In the genomic region with DNA sequence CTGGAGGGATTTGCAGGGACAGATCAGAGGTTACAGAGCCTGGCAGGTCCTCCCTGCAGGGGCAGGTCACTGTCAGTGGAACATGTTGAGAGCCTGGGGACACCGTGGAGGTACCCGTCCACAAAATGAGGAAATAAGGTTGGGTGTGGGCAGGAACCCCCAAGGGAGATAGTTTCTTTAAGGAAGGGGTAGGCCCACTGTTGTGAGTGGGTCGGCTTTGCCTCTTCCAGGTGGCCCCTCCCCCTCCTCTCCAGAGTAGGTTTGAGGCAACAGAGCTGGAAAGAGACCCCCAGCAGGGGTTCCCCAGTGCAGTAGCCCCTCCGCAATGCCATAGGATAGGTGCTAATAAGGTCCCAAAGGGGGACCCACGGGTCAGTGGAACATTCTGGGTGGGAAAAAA, we compare ENCODE assay signal across 17 mouse cellular contexts.
A peak's percentile ranks its signal among the peaks of the same experiment; 100 is the strongest.
DNase-seq lines count a peak whose midpoint lies in the region; ATAC-seq and TF ChIP-seq lines count a peak whose summit lies in the region.
"Had no signal": no experiment of that assay in that cellular context is flagged by ENCODE, and none has a peak within 500 bp of the region (broad histone marks: within the 10 kb centered on the region; RNA-seq: fewer than 3 reads in every experiment).

No protein-coding gene starts in this region.

- TF ChIP-seq CTCF in midbrain, postnatal 0 days (IDR thresholded peaks at IDR 0.05): no peak

- peaks cover 100% of the 10 kb centered on the region for H3K4me1 ChIP-seq in midbrain, embryonic 10.5 days
- peaks cover 44% of the 10 kb centered on the region for H3K4me1 ChIP-seq in midbrain, postnatal 0 days (ENCODE audit: insufficient read depth, low read length)
- H3K4me1 ChIP-seq in liver, embryonic 12.5 days: peaks cover 100% of the 10 kb centered on the region

- no peak overlapping the region for H3K9ac ChIP-seq in midbrain, postnatal 0 days (replicated peaks; ENCODE audit: low read length, poor library complexity, severe bottlenecking)
- H3K9ac ChIP-seq in liver, embryonic 12.5 days: 0 out of 2 replicates have a peak overlapping the region, but pooled peaks have one; percentile 24
- H3K9ac ChIP-seq: embryonic facial prominence, embryonic 13.5 days; kidney, embryonic 15.5 days; lung, embryonic 14.5 days had no signal

- no peak overlapping the region for H3K4me2 ChIP-seq in midbrain, postnatal 0 days (ENCODE audit: low read depth, low read length, poor library complexity, severe bottlenecking)
- H3K4me2 ChIP-seq in liver, embryonic 12.5 days: peak overlapping the region; percentile 1; the same call in 1 of the 2 replicates
- H3K4me2 ChIP-seq: embryonic facial prominence, embryonic 13.5 days; heart, embryonic 11.5 days; kidney, embryonic 15.5 days; lung, embryonic 14.5 days had no signal

- WGBS in midbrain, embryonic 10.5 days: 65% methylated on average over 5 of the region's 5 CpGs
- 48% methylated on average over 5 of the region's 5 CpGs for WGBS in midbrain, postnatal 0 days
- 31% methylated on average over 5 of the region's 5 CpGs for WGBS in liver, embryonic 12.5 days (ENCODE audit: insufficient replicate concordance)

- no peak overlapping the region for H3K4me3 ChIP-seq in midbrain, embryonic 10.5 days
- no peak overlapping the region for H3K4me3 ChIP-seq in midbrain, postnatal 0 days (ENCODE audit: low read depth, low read length)
- H3K4me3 ChIP-seq in liver, embryonic 12.5 days: no peak overlapping the region
- H3K4me3 ChIP-seq: embryonic facial prominence, embryonic 13.5 days; kidney, embryonic 15.5 days; layer of hippocampus, adult 2 months had no signal

- ATAC-seq in midbrain, postnatal 0 days (ENCODE audit: low FRiP score): no peak
- no peak for ATAC-seq in liver, embryonic 12.5 days
- no peak for ATAC-seq in frontal cortex, adult (ENCODE audit: low TSS enrichment)

- peak; percentile 67 for DNase-seq in cerebellum, adult 9-11 months
- no peak for DNase-seq in cerebellum, postnatal 4 days (ENCODE audit: low spot score in 2 of 2)
- no peak for DNase-seq in midbrain, embryonic 10.5 days (ENCODE audit: low spot score)
- DNase-seq in midbrain, postnatal 0 days (ENCODE audit: low spot score): no peak
- DNase-seq in splenic B cell, adult 2 months (ENCODE audit: low read depth, low spot score): peak; percentile 68
- DNase-seq in kidney, adult 18-20 months: no peak
- DNase-seq: adrenal gland, postnatal 10 days; cerebellum, postnatal 25 days; lung, embryonic 14.5 days; right cerebral cortex, postnatal 25 days; thymus, postnatal 14 days had no signal

- H3K9me3 ChIP-seq in midbrain, embryonic 10.5 days (replicated peaks): no peaks in the 10 kb centered on the region
- no peaks in the 10 kb centered on the region for H3K9me3 ChIP-seq in midbrain, postnatal 0 days (ENCODE audit: low read length)
- no peaks in the 10 kb centered on the region for H3K9me3 ChIP-seq in liver, embryonic 12.5 days (replicated peaks)
- H3K9me3 ChIP-seq: embryonic facial prominence, embryonic 13.5 days; kidney, embryonic 15.5 days had no signal

- peaks cover 71% of the 10 kb centered on the region for H3K27me3 ChIP-seq in midbrain, embryonic 10.5 days (ENCODE audit: low read depth, poor library complexity, severe bottlenecking)
- H3K27me3 ChIP-seq in midbrain, postnatal 0 days (ENCODE audit: insufficient read depth, low read length): no peaks in the 10 kb centered on the region
- H3K27me3 ChIP-seq in liver, embryonic 12.5 days (replicated peaks): no peaks in the 10 kb centered on the region
- H3K27me3 ChIP-seq in splenic B cell, adult 2 months (ENCODE audit: control insufficient read depth, insufficient read depth, low read length, poor library complexity, severe bottlenecking): no peaks in the 10 kb centered on the region
- H3K27me3 ChIP-seq: embryonic facial prominence, embryonic 13.5 days; kidney, embryonic 15.5 days had no signal

- H3K27ac ChIP-seq in midbrain, embryonic 10.5 days (replicated peaks): peak overlapping the region; percentile 84; the same call in 1 of the 2 replicates
- H3K27ac ChIP-seq in midbrain, postnatal 0 days (ENCODE audit: low read depth, low read length): no peak overlapping the region
- H3K27ac ChIP-seq in liver, embryonic 12.5 days: 0 out of 2 replicates have a peak overlapping the region, but pooled peaks have one; percentile 100
- H3K27ac ChIP-seq: embryonic facial prominence, embryonic 13.5 days; kidney, embryonic 15.5 days; layer of hippocampus, adult 2 months had no signal

- H3K36me3 ChIP-seq in midbrain, embryonic 10.5 days: no peaks in the 10 kb centered on the region
- H3K36me3 ChIP-seq in midbrain, postnatal 0 days (ENCODE audit: insufficient read depth, low read length): no peaks in the 10 kb centered on the region
- peaks cover 29% of the 10 kb centered on the region for H3K36me3 ChIP-seq in liver, embryonic 12.5 days
- no peaks in the 10 kb centered on the region for H3K36me3 ChIP-seq in splenic B cell, adult 2 months (ENCODE audit: control insufficient read depth, insufficient read depth, low read length, poor library complexity, severe bottlenecking)
- H3K36me3 ChIP-seq: embryonic facial prominence, embryonic 13.5 days; kidney, embryonic 15.5 days had no signal

Comparison
In these comparisons a context has a peak if more than half of its experiments do, and no peak if none do; other contexts are left out.
1. DNase-seq: peak in cerebellum, adult 9-11 months (single experiment) and splenic B cell, adult 2 months (single experiment); none in cerebellum, postnatal 4 days (0 of 2), midbrain, embryonic 10.5 days (single experiment), midbrain, postnatal 0 days (single experiment) and kidney, adult 18-20 months (single experiment).